Mouse (Mus musculus) hindbrain, embryonic 10.5 days (tissue): ENCODE results near the gene C2cd2. TPM values are rescaled to one million over a fixed set of nuclear protein-coding genes. Genes with fewer than 3 reads are reported as not detected.
"Not testable (repeated sequence)": the region's sequence is repeated elsewhere in the genome, so short reads cannot be mapped to it uniquely, and the experiment has no call there.

Experiments
- DNase-seq: peaks from one replicate; pipeline ENCODE4 v3.0.0-alpha.2; 2017; ENCODE audit warnings: low spot score
- H3K27ac ChIP-seq: fragments of 300-500 bp; sonication (generic); 2 replicates; pipeline ENCODE4 v1.5.1; 2016; ENCODE audit warnings: mild to moderate bottlenecking, moderate library complexity
- H3K27me3 ChIP-seq: fragments of 300-500 bp; sonication (generic); 2 replicates; pipeline ENCODE4 v1.6.1; 2016; ENCODE audit warnings: mild to moderate bottlenecking; ENCODE audit not compliant: poor library complexity, insufficient read depth, severe bottlenecking
- H3K36me3 ChIP-seq: fragments of 300-500 bp; sonication (generic); 2 replicates; pipeline ENCODE4 v1.6.1; 2016; ENCODE audit warnings: mild to moderate bottlenecking, moderate library complexity
- H3K4me1 ChIP-seq: fragments of 300-500 bp; sonication (generic); replicated peaks from 2 replicates; pipeline ENCODE4 v1.6.1; 2016; ENCODE audit warnings: mild to moderate bottlenecking
- H3K4me3 ChIP-seq: fragments of 300-500 bp; sonication (generic); 2 replicates; pipeline ENCODE4 v1.5.1; 2016; ENCODE audit warnings: mild to moderate bottlenecking, moderate library complexity
- H3K9me3 ChIP-seq: fragments of 300-500 bp; sonication (generic); 2 replicates; pipeline ENCODE4 v1.6.1; 2016; ENCODE audit warnings: mild to moderate bottlenecking, moderate library complexity
- WGBS: fragments of 180-500 bp; shearing (Covaris S2); methylation state at CpG from one replicate; pipeline ENCODE4 v1.1.7; 2016; 5-methylcytosine and 5-hydroxymethylcytosine counted together
- polyA plus RNA-seq: library from polyadenylated mRNA; unstranded; fragments of >200 nt; fragmentation: Nextera tagmentation; extraction: Ambion mirVana; gene quantifications from 2 replicates; pipeline ENCODE4 v1.2.1, GENCODE M21; 2016

Gene C2cd2
- polyA plus RNA-seq, 1 experiment from 2014 or later, result 17.0 TPM

DNA sequence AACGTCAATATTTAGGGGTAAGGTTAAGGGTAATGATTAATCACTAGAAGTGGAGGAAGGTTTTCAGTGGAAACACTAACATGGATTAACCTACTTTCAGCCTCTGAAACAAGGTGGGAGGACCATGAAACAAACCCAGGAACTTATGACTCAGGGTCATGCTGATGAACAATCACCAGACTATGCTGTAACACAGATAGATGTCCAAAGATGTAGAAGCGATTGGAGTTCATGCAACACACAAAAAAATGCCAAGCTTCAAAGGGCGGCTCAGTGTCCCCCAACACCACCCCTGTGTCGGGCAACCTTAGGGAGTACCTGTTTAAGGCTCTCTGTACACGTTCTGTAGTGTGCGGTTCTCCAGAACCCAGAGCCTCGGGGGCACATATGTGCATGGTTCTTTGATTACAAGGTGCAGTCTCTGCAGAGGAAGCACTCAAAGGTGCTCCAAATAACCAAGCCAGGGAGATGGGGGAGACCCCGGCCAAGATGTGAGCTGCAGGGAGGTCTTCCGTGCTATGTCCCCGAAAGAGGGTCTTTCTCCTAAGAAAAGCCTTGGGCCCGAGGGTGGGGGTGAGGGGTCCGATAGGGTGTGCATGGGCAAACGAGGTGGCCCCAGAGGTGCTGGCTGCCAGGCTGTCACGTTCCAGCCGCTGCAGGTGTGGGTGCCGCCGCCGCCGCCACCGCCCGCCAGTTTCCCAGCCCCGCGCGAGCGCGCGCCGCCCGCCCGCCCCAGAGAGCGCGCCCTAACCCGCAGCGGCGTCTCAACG lies 832 bp downstream of the C2cd2 start:
- peaks cover 16% of the 10 kb centered on the region for H3K36me3 ChIP-seq
- peaks cover 17% of the 10 kb centered on the region for H3K4me1 ChIP-seq
- DNase-seq, result no peak
- peak overlapping the region; percentile 97 for H3K27ac ChIP-seq
- 10% methylated on average over 35 of the region's 36 CpGs for WGBS
- no peaks in the 10 kb centered on the region for H3K27me3 ChIP-seq
- no peaks in the 10 kb centered on the region for H3K9me3 ChIP-seq
- H3K4me3 ChIP-seq, result peak overlapping the region; percentile 91

DNA sequence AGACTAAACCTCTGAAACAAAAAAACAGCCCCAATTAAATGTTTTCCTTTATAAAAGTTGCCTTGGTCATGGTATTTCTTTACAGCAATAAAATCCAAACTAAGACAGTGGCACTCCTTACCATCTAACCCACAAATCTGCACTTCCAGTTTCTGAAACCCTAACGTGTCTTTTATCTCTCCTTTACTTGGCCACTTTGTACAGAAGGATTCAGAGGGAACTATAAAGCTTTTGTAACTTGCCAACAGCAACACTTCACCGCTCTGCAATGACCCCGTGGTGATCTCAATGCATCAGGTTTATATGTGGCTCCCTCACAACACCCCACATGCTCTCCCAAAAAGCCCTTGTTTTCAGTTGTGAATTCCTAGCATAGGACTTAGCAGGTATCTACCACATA lies 2.0 kb downstream of the C2cd2 start:
- WGBS, result 96% methylated on average over 3 of the region's 3 CpGs
- peaks cover 17% of the 10 kb centered on the region for H3K4me1 ChIP-seq
- H3K9me3 ChIP-seq, result no peaks in the 10 kb centered on the region

DNA sequence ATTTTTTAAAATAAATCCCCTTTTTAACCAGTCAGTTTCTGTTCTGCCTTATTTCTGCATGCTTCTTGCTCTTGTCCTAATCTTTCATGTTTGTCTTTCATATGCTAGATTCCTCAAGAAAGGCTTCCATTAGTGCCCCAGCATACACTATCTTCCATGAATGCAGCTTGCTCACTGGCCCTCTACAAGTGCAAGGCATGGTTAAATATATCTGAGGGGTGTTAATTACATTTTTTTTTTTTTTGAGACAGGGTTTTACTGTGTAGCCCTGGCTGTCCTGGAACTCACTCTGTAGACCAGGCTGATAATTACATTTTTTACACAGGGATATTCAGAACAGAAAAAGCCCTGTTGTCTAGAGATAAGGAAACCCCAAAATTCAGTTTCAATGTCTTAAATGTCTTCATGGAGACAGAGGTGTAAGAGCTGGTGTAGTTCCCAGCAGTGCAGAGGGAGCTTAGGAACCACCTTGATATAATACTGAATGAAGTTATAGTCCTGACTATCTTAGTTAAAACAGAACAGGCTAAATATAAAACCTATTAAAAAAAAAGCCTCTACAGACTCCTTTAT lies 3.9 kb downstream of the C2cd2 start:
- no peaks in the 10 kb centered on the region for H3K27me3 ChIP-seq
- H3K9me3 ChIP-seq, result no peaks in the 10 kb centered on the region
- H3K4me3 ChIP-seq, result no peak overlapping the region
- peaks cover 17% of the 10 kb centered on the region for H3K4me1 ChIP-seq
- DNase-seq, result no peak
- H3K27ac ChIP-seq, result no peak overlapping the region
- H3K36me3 ChIP-seq, result peaks cover 47% of the 10 kb centered on the region

More for the DNA sequence above, 2.0 kb downstream of the C2cd2 start:
- DNase-seq, result no peak
- no peak overlapping the region for H3K4me3 ChIP-seq
- H3K27me3 ChIP-seq, result no peaks in the 10 kb centered on the region
- H3K27ac ChIP-seq, result no peak overlapping the region
- peaks cover 29% of the 10 kb centered on the region for H3K36me3 ChIP-seq

DNA sequence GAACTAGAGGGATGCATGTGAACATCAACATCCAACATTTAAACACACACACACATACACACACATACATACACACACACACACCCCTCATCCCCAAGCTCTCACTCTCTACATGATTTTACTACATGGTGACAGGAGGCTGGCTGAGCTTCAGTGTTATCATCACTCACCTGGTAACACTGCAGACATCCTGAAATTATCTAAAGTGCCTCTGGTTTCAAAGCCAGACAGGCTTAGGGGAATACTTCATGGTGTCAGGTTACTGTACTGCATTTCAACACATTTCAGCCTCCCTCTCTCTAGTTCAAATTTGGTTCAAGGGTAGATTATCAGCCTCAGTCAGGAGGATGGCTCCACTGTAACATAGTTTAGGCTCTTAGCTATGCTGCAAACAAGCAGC lies 4.8 kb downstream of the C2cd2 start:
- no peak for DNase-seq
- Histone ChIP-seq H3K9me3 (no peaks in the 10 kb centered on the region), H3K4me3 (no peak overlapping the region)

DNA sequence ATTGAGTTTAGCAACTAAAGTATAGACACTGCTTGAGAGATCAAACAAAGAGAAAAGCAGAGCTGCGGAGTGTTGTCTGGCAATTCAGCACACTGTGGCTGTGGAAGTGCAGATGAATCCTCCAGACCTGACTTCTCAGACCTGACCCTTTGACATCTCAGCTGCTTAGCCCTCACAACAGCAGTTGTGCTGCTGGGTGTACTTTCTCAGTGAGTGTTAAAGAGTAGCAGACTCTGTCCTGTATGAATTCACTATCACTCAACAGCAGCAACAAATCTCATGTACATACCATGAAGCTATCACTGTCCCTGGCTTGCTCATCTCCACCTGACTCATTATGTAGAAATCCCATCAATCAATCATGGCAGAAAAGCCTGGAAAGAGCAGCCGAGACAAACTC lies 6.4 kb downstream of the C2cd2 start:
- no peak overlapping the region for H3K4me3 ChIP-seq
- H3K27me3 ChIP-seq, result no peaks in the 10 kb centered on the region
- no peak for DNase-seq
- H3K36me3 ChIP-seq, result peaks cover 72% of the 10 kb centered on the region
- peaks cover 4% of the 10 kb centered on the region for H3K4me1 ChIP-seq
- WGBS, result 85% methylated on average over 2 of the region's 2 CpGs
- H3K27ac ChIP-seq, result no peak overlapping the region
- no peaks in the 10 kb centered on the region for H3K9me3 ChIP-seq

More for the DNA sequence above, 4.8 kb downstream of the C2cd2 start:
- Histone ChIP-seq H3K27ac (no peak overlapping the region), H3K36me3 (peaks cover 56% of the 10 kb centered on the region), H3K27me3 (no peaks in the 10 kb centered on the region), H3K4me1 (peaks cover 13% of the 10 kb centered on the region)

DNA sequence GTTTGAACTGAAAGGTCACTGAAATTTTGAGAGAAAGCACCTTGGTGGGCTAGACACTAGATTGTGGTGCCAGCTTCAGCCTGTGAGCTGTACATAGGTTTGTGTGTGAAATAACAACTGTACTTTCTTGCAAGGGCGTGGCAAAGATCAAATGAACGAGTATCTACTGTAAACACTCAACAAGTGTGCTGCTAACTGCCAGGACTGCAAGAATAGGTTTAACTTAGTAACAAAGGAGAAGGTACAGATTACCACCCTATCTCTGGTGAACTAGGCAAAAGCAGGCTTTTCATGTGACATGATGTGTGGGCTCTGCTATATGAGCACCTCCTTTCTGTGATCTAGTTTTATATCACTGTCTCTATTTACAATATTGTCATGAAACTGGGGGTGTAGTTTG lies 9.1 kb downstream of the C2cd2 start:
- WGBS, result 92% methylated on average over 2 of the region's 2 CpGs
- Histone ChIP-seq H3K27ac (no peak overlapping the region), H3K9me3 (no peaks in the 10 kb centered on the region), H3K4me1 (no peaks in the 10 kb centered on the region), H3K36me3 (peaks cover 92% of the 10 kb centered on the region), H3K4me3 (no peak overlapping the region), H3K27me3 (no peaks in the 10 kb centered on the region)
- DNase-seq, result no peak

DNA sequence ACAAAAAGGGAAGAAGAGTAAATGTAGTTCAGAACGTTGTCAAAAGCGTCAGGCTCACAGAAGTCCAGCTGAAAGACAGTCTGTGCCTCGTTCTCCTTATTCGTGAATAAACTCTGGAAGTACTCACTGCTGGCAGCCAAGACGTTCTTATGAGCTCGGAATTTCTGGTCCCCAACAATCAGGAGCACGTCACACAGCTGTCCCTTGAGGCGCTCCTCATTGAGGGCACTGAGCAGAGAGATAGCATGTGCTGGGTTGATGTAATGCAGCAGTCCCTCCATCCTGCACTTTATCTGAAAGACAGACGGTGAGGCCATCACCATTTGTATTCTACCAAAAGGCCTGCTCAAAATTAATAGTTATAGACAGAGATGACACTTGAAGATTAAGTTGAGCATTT lies 9.6 kb downstream of the C2cd2 start:
- H3K27me3 ChIP-seq, result no peaks in the 10 kb centered on the region
- peaks cover 93% of the 10 kb centered on the region for H3K36me3 ChIP-seq
- H3K4me1 ChIP-seq, result no peaks in the 10 kb centered on the region
- H3K9me3 ChIP-seq, result no peaks in the 10 kb centered on the region
- no peak for DNase-seq
- no peak overlapping the region for H3K4me3 ChIP-seq
- 94% methylated on average over 9 of the region's 9 CpGs for WGBS
- H3K27ac ChIP-seq, result no peak overlapping the region

DNA sequence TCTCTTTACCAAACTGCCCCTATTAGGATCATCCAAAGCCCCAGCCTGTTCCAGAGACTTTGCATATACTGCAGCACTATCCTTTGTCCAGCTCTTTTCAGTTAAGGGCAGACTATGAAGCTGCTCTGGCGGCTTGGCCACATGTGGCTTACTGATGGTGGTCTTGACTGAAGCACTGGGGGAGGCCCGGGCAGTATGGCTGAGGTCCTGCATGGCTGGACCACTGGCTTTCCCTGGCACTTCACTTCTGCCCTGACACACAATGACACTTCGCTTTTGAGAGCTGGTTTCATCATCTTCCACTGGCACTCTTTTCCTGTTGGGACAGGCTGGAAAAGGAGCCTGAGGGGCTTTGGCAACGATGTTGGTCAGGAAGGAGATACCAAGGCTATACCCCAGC lies 10.0 kb downstream of the C2cd2 start:
- Histone ChIP-seq H3K36me3 (peaks cover 89% of the 10 kb centered on the region), H3K27me3 (no peaks in the 10 kb centered on the region), H3K4me1 (no peaks in the 10 kb centered on the region), H3K27ac (no peak overlapping the region), H3K9me3 (no peaks in the 10 kb centered on the region), H3K4me3 (no peak overlapping the region)
- DNase-seq, result no peak
- WGBS, result 94% methylated on average over 4 of the region's 4 CpGs

DNA sequence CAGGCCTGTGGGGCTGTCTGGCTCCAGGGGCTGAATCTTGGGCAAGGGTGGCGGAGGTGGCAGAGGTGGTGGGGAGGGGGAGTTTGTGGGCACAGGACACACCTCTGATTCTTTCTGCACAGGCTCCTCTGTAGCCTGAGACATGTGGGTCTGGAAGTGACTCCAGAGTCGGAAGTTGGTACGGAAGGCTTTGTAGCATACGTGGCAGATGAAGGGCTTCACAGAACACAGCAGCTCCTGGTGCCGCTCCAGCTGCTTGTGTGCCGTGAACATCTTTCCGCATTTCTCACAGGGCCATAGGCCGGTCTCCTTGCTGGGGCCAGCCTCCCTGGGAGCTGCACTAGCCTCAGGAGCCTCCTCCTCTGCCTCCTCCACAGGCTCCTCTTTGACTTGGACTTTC lies 12.3 kb downstream of the C2cd2 start:
- H3K4me1 ChIP-seq, result no peaks in the 10 kb centered on the region
- WGBS, result 97% methylated on average over 8 of the region's 8 CpGs
- H3K27ac ChIP-seq, result no peak overlapping the region
- peaks cover 74% of the 10 kb centered on the region for H3K36me3 ChIP-seq
- DNase-seq, result no peak
- no peak overlapping the region for H3K4me3 ChIP-seq
- no peaks in the 10 kb centered on the region for H3K27me3 ChIP-seq
- no peaks in the 10 kb centered on the region for H3K9me3 ChIP-seq

DNA sequence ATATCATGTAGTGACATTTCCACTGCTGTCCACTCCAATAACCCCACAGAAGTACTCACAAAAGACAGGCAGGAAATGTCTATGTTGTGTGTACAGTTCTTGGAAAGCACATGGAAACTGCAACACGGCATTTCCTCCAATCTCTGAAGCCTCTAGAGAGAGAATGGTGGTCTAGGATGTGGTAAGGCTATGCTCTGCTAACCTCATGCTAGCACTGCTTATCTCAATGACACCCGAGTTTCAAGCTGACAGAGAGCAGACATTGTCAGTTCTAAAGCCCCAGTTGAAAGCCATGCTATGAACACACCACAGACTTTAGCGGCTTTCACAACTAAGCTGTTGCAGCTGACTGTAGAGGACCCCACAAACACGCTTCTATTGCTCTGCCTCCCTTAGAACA lies 13.6 kb downstream of the C2cd2 start:
- Histone ChIP-seq H3K27me3 (no peaks in the 10 kb centered on the region), H3K27ac (no peak overlapping the region), H3K9me3 (no peaks in the 10 kb centered on the region), H3K4me1 (no peaks in the 10 kb centered on the region), H3K4me3 (no peak overlapping the region), H3K36me3 (peaks cover 64% of the 10 kb centered on the region)
- 91% methylated on average over 4 of the region's 4 CpGs for WGBS
- DNase-seq, result no peak

DNA sequence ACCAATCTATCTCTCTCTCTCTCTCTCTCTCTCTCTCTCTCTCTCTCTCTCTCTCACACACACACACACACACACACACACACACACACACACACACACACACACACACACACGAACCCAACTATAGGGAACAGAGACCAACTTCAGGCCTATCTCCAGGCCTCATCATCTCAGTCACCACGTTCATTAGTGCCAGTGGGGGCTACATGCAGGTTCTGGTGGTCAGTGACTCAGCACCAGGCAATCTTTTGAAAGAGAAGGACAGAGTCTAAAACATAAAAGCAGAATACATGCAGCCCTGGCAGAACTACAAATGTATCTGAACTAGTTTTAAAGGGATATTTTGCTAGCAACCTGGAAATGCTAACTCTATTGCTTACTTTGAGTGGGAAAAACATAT lies 15.4 kb downstream of the C2cd2 start:
- 87% methylated on average over 2 of the region's 2 CpGs for WGBS
- not testable (repeated sequence) for H3K4me1 ChIP-seq, H3K27me3 ChIP-seq, H3K27ac ChIP-seq, H3K4me3 ChIP-seq, H3K9me3 ChIP-seq, DNase-seq
- H3K36me3 ChIP-seq, result peaks cover 51% of the 10 kb centered on the region

DNA sequence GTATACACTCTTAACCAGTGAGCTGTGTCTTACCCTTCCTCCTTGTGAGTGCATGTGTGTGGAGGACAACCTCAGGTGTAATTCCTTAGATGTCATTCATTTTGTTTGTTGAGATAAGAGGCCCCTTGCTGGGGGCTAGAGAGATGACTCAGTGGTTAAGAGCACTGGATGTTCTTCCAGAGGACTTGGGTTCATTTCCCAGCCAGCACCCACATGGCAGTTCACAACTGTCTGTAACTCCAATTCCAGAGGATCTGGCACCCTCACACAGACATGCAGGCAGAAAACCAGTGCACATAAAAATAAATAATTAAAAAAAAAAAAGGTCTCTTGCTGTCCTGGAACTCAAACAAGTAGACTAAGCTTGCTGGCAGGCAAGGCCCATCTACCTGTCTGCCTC lies 20.6 kb downstream of the C2cd2 start:
- Histone ChIP-seq H3K4me3 (no peak overlapping the region), H3K36me3 (peaks cover 14% of the 10 kb centered on the region), H3K27ac (no peak overlapping the region), H3K9me3 (no peaks in the 10 kb centered on the region), H3K27me3 (no peaks in the 10 kb centered on the region), H3K4me1 (no peaks in the 10 kb centered on the region)
- no peak for DNase-seq

DNA sequence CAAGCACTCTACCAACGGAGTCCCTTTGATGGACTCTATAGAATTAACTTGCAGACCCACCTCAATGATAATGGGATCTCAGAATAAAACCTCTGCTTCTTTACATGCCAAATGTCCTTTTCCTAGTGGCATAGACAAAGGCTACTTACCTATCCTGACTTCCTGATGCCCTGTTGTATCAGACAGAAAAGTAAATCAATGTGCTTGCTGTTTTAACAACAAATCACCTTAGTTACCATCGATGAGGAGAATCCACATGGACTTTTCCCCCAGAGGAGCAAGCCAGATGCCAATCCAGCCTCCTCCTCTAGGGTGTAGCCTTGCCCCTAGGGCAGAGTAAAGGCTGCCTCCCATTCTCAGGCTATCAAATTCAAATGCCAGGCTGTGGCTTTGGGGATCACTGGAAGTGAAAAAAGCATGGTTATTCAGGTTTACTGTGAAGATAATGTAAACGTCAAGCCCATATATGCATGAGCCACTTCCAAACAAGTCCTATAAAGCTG lies 21.9 kb downstream of the C2cd2 start:
- no peak overlapping the region for H3K4me3 ChIP-seq
- no peaks in the 10 kb centered on the region for H3K4me1 ChIP-seq
- WGBS, result 85% methylated on average over 3 of the region's 3 CpGs
- peaks cover 12% of the 10 kb centered on the region for H3K36me3 ChIP-seq
- H3K27me3 ChIP-seq, result no peaks in the 10 kb centered on the region
- H3K27ac ChIP-seq, result no peak overlapping the region
- DNase-seq, result no peak
- no peaks in the 10 kb centered on the region for H3K9me3 ChIP-seq
